Mouse (Mus musculus) thymus, postnatal 4 days (tissue): ENCODE data around the gene Rfwd3.
A peak's percentile ranks its signal among the peaks of the same experiment; 100 is the strongest.
"Not testable (repeated sequence)": the region's sequence is repeated elsewhere in the genome, so short reads cannot be mapped to it uniquely, and the experiment has no call there.

Source experiments
- DNase-seq: peaks from one replicate; pipeline ENCODE4 v3.0.0; 2021

Gene Rfwd3

DNA sequence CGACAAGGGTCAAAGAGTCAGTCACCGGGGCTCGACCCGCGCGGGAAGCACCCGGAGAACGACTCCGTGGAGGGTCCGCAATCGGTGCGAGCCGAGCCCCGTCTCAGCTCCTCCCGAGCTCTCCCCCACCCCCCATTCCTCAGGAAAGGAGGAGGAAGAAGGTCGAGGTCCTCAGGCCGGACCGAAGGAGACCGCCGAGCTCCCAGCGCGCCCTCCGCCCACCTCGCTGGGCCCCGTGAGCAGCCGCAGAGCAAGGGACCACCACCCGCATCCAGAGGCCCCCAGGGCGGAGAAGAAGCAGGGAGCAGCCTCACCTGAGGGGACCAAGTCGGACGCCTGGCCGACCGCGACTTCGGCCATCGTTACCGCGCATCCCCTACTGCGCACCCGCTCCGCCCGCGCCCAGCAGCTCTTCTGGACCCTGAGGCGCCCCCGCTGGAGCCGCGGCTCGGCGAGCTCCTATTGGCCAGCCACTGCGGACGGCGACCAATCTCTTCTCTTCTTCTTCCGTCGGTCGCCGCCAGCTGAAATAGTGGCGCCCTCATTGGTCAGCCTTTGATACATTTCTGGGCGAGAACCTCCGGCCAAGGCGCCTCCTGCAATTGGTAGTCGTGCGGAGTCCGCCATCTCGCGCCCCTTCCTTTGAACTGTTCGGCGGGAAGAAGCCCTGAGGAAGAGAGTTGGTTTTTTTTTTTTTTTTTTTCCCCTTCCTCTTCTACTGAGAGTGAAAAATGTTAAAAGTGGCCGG is at the start of gene Rfwd3:
TSS of gene Rfwd3 (minus strand) at position 402 of the 748 bp plus-strand sequence.
- DNase-seq, result peak; percentile 91

DNA sequence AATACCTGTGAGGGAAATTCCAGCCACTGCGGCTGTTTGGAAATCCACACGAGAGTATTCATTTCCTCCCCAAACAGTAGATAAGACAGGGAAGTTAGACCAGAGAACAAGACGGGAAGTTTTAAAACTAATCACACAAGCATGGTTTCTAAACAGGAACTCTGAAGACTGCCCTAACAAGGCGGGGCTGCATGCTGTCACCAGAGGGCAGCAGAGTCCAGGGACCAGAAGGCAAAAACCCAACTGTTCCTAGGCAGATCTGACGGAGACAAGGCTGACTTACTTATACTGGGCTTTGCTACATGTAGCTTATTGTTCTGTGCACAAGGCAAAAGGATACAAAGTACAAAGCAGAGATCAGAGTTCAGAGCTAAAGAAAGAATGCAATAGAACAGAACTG is 43.2 kb upstream of the Rfwd3 start:
- peak; percentile 90 for DNase-seq

DNA sequence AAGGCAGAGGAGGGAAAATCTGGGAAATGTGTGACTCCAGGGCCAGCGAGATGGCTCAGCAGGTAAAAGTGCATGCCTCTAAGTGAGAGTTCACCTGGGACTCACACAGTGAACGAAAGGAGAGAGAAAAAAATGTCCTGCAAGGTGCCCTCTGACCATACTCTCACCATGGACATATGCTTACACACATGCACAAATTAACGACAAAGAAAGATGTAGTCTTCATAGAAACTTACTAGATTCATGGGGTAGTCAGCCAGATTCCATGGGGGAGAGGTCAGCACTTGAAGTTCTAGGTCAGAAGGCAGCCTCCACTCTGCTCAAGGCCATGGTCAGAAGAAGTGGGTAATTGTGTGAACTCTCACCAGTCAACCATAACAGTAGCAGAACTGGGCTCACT is 40.2 kb upstream of the Rfwd3 start:
- no peak for DNase-seq

DNA sequence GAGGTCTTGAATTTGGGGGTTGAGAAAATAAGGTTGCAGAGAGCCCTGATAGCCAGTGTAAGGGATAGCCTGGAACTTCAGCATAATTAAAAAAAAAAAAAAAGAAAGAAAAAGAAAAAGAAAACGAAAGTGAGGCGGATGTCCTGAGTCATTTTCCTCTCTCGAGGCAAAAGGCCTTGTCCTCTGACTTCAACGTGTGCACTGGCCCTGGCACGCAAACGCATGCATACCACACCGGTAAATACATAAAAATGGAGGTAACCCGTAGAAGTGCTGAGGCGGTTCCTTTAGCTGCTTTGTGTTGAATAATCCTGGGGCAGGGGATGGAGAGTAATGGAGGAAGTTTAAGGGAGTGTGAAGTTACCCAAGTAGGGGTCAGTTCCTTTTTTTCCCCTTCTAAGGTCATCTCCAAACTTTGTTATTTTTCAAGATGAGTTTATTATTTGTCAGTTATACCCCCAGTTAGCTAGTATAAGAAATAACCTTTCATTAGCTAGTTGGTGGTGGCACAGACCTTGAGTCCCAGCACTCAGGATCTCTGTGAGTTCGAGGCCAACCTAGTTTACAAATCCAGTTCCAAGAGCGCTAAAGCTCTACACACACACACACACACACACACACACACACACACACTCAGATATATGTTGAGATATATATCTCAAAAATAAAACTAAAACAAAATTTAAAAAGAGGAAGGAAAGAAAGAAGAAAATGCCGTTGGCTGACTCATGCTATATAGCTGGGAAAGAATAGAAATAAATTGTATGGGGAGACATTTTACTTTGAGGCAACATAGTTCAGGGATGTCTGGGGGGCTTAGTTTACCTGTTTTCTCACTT is 38.6 kb upstream of the Rfwd3 start:
- no peak for DNase-seq

DNA sequence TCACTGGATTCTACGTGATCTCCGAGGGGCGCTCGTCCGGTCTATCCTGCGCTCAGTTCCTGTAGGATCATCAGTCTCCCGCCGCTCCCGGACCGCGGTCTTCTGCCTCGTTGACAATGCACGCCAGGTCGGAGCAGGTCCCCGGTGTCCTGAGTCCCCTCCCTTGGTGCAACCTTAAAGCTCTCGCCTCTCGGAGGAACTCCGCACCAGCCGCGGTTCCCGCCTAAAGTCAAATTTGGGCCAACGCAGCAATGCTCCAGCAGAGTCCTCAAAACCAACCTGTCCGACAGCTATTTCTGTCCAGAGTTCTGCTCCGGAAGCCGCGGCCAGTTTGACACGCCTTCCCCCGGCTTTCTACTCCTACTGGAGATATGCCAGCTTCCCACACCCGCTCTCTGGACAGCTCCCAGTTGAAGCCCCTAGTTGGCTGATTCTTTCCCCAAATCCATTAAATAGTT is 37.9 kb upstream of the Rfwd3 start, which contains the start of gene Mlkl:
TSS of gene Mlkl (minus strand) at position 288 of the 458 bp plus-strand sequence.
- peak; percentile 45 for DNase-seq

DNA sequence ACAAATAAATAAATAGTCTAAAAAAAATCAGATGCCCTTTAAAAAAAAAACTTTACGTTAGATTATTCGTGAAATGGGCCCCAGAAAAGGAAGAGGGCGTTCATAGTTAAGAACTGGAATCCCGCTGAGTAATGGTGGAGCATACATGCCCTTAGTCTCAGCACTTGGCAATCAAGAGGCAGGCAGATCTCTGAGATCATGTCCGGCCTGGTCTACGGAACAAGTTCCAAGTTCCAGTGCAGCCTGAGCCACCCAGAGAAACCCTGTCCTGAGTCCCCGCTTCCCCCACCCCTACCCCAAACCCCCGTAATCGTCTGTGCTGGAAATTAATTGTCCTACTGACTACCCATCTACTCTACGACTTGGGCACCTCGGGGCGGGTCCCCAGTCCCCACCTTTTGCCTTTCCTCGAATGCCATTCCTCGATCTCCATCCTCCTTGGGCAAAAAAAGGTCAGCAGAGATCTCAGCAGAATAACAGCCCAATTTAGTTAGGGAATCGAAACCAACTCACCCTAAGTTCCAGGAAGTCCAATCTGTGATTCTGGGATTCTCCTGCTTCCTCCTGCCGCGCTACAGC is 37.4 kb upstream of the Rfwd3 start:
- DNase-seq, result no peak

DNA sequence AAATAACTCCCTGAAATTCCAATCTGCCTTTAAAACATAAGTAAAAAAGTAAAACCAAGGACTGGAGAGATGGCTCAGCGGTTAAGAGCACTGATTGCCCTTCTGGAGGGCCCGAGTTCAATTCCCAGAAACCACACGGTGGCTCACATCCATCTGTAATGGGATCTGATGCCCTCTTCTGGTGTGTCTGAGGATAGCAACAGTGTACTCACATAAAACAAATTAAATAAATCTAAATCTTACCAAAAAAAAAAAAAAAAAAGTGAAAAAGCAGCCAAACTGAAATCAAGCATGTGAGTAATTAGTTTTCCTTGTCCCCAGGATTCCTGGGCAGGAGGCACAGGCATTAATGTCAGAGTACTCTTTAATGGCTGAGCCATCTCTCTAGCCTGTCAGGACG is 36.7 kb upstream of the Rfwd3 start:
- DNase-seq, result no peak

DNA sequence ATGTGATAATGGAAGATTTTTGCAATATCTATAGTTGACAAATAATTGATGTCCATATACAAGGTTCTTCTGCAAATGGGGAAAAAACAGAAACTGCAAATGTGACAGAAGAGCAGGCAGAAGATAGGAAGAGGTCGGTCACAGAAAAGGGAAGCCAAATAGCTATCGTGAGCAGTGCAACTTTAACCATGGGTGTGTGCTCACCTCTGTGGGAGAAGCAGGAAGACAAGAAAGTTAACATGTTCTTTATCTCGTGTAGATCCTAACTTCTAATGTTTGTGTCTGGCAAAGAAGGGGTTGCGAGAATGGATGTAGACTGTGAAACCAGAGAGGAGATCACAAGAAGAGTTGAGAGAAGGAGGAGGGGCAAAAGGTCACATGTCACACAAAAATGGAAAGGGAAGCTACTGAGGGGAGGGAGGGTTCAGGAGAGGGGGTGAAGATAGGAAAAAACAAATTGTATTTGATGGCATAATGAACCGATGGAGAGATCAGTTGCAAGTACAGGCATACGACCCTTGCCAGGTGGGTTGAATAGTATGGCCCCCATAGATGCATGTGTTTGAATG is 25.3 kb upstream of the Rfwd3 start:
- DNase-seq, result no peak

DNA sequence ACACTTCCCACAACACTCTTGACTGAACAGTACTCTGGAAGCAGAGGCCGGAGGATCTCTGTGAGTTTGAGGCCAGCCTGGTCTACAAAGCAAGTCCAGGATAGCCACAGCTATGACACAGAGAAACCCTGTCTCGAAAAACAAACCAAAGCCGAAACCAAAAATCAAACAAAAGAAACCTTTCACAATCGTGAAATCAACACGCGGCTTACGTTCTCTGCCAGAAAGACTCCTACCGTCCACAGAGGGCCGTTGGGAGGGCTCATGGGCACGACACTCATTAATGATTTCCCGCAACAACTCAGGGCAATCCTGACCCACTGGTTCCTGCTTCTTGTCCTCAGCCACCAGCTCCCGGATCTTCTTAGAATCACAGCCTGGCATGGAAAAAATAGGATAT is 14.7 kb upstream of the Rfwd3 start:
- DNase-seq, result no peak

DNA sequence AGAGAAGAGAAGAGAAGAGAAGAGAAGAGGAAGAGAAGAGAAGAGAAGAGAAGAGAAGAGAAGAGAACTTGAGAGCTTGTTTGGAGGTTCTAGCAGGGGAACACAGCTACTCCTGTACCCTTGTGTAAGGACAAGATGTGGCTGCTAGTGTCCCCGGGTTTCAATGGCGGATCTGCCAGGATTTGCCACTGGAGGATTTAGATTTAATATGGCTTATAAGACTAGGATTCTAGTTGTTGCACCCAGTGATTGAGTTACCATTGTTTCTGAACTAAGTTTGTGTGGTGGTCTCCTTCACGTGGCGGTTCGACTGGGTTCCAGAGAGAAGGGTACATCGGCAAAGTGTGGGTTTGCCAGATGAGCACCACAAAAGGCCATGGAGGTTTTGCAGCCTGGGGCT is 13.9 kb upstream of the Rfwd3 start:
- DNase-seq, result not testable (repeated sequence)

DNA sequence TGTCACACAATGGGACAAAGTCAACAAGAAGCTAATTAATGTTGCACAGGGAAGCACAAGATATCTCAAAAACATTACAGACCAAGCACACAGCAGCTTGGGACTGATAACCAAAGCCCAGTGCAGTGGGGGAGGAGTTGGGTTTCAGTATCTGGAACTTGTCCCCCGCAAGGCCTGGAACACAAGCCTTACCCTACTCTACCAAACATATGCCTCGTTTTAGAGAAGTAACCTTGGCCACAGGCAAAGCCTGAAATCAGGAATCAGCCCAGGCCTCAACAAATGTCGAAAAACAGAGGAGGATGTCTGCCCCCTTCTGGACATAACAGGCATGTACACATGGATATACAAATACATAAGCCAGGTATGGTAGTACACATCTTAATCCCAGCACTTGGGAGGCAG is 12.7 kb upstream of the Rfwd3 start:
- DNase-seq, result no peak

DNA sequence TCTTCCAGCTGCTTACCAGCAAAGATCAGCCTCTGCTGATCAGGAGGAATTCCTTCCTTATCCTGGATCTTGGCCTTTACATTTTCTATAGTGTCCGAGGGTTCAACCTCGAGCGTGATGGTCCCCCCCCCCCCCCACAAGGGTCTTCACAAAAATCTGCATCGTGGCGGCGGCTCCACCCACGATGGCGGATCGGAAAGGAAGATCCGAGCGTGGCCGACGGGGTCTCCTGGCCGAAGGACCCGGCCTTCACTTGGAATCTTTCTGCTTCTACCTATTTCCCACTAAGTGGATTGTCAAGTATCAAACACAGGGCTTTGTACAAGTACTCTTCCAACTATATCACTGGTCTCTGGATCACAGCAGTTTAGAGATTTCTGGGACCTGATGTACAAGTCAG is 10.0 kb upstream of the Rfwd3 start:
- DNase-seq, result not testable (repeated sequence)

DNA sequence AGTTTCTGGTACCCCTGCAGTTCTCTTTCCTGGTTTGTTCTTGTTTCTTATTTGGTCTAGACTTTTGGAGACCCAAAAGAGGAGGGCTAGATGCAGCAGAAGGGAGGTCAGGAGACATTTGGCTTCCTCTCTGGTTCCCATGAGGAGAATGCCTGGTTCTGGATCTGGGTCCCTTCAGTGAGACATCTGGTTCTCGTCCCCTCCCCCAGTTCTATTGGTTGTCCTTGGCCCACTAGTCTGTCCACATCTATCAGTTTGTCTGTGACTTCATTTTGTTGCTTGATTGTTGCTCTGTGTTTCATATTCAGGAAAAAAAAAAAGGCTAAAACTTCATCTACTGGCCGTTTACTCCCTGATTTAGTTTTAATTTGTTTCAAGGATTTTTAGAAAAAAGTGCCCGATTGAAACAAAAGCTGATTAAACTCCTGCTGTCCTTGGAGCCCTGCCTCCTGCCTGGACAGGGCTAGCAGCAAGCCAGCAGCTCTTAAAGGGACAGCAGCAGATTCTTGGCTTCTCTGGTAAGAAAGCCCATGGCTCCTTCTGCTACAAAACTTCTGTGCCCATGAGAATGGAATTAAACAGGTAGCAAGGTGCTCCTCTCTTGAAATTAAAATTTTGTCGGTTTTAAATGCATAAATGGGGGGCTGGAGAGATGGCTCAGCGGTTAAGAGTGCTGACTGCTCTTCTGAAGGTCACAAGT is 5.2 kb upstream of the Rfwd3 start:
- no peak for DNase-seq

DNA sequence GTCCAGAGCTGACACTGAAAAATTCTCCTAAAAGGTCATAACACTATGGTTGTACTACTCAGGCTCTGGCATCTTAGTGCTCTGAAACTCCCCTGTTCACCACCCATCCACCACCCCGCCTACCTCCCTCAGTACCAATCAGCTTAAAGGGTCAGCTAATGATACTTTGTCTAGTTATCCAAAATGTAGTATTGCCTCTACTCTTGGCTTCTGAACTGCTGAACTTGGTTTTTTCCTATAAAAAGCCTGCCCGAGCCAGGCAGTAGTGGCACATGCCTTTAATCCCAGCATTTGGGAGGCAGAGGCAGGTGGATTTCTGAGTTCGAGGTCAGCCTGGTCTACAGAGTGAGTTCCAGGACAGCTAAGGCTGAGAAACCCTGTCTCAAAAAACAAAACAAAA is 4.3 kb upstream of the Rfwd3 start:
- DNase-seq, result no peak

DNA sequence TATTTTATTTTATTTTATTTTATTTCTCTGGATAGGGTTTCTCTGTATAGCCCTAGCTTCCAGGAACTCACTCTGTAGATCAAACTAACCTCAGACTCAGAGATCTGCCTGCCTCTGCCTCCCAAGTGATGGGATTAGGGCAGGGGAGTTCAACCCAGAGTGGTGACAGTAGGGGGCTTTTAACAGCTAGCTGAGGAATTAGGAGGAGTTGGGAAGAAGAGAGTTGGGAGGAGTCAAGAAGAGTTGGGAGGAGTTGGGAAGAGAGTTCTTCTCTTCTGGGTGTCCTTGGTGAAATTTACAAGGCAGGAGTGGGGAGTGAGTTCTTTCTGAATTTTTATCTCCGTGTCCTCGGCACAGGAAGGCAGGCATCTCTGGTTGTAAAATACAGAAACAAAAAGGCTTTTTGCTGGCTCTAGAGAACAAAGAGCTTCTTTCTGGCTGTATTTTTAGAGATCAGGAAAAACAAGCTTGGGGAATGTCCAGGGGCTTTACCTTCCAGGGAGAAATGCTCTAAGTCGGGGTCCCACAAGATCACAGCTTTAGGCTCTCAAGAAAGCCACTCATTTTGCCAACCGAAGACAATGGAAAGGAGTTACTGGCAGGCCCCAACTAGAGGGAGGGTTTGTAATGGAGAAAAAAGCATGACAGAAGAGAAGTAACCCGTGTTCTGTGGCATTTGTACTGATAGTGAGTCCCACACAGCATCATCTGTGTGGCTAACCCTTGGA is 3.2 kb upstream of the Rfwd3 start:
- DNase-seq, result not testable (repeated sequence)

DNA sequence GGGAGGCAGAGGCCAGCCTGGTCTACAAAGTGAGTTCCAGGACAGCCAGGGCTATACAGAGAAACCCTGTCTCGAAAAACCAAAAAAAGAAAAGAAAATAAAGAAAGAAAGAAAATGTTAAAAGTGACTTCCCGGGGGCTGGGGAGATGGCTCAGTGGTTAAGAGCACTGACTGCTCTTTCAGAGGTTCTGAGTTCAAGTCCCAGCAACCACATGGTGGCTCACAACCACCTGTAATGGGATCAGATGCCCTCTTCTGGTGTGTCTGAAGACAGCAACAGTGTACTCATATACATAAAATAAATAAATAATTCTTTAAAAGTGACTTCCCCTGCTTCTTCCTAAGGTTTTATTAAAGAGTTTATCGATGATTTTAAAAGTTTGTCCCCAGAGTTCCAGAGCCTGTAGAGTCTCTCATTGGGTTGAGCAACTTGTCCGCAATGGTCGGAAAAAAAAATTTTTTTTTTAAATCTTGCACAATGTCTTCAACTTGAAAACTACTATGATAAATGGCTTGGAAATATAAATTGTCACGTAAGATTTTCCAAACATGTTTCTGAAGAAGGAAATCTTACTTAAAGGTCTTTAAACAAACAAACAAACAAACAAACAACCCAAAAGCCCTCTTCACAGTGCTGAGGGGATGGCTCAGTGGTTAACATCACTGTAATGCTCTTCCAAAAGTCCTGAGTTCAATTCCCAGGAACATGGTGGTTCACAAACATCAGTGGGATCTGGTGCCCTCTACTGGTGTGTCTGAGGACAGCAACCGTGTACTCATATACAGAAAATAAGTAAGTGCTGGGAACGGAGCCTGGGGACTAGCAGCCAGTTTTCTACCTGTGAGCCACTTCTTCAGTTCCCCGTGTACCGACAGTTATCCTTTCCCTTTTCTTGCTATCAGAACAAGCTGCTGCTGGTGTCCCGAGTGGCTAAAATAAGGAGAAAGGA is 850 bp upstream of the Rfwd3 start:
- peak; percentile 43 for DNase-seq

DNA sequence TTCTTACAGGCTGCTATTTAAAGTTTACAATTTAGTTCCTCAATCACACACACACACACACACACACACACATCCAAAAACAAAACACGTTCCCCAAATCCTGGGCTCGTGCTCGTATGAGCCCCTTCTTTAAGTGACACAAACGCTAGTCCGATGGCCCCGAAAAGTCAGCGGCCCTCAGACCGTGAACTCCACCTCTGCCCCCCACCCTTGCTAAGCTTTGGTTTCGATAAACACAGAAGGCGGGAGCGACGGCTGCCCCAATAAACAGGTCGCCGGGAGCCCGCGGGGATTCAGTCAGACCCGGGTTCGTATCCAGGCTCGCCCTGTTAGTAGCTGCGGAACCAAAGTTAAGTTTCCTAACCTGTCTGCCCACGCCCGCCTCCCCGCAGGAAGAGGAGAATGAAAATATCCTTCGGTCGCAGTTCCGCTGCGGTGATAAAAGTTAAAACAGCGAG is 630 bp downstream of the Rfwd3 start:
- DNase-seq, result peak; percentile 82

DNA sequence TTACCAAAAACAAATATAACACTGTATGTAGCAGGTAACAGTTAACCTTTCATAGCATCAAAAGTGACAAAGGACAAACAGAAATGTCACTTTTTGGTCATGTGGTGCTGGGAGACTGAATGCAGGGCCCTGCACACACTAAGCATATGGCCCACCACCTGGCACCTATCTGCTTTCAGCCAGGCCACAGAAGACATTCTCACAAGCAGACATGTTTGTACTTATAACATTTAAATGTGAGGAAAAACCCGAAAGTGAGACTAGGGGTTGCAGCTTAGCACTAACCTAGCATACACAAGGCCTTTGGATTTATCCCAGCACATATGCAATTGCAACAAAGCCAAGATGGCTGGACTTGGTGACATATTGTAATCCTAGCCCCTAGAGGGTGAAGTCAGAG is 2.0 kb downstream of the Rfwd3 start:
- no peak for DNase-seq

DNA sequence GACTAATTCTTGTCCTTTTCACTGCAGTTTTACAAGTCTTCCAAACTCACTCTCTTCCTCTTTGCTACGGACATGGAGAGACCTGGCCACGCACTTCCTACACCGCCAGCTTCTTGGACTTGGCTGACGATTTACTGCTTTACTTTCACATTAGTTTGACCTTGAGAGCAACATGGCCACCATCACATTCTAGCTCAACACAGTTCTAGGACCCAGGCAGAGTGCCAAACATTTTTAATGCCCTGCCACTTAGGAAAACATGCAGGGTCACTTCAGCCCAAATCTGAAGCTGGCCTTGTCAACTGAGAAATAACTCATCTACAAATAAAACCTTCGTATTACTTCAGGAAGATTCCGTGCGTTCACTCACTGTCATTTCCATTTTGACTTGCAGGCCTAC is 8.3 kb downstream of the Rfwd3 start:
- DNase-seq, result no peak

DNA sequence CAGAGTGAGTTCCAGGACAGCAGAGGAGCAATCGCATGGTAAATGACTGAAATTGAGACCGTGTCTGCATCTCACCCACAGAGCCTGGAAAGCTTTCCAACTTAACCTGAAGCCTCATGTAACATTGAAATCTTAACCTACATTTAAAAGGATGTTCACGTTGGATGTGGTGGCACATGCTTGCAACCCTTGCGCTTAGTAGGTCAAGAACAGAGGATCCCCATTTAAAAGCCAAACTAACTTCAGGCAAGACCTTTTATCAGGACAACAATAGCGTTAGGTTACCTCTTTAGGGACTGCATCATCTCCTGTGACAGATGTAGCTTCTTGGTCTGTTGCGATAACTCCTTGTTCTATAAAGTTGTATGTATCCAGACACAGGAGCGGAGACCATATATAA is 9.4 kb downstream of the Rfwd3 start:
- DNase-seq, result no peak

DNA sequence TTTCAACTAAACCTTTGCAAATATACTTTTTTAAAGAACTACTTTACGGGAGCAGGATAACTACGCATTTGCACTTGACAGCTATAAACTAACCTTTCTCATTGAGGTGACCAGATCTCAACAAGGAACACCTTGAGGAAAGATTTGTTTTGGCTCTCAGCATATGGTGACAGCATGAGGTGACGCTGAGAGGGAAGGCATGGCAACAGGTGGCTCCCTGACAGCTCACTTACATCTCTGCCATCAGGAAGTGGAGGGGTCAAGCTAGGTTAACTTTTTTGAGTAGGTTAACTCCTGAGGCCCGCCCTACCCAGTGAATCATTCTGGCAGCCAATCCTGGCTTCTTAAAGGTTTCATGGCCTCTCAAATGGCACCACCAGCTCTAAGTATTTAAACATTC is 14.4 kb downstream of the Rfwd3 start:
- DNase-seq, result no peak
